Mouse (Mus musculus): ENCODE data around the gene Gba.

- TF ChIP-seq POLR2A (IDR thresholded peaks at IDR 0.05; ENCODE audit: borderline replicate concordance, extremely low read depth, insufficient read depth, insufficient read length, poor library complexity, severe bottlenecking) = no peak
- TF ChIP-seq CTCF (IDR thresholded peaks at IDR 0.05; ENCODE audit: borderline replicate concordance, extremely low read depth, insufficient read depth, insufficient read length) = no peak
Observed at GRCm38 (mm10) chr3:89156951-89157350, 45.8 kb upstream of the Gba start.

Data from brain, embryonic 14.5 days (tissue).